In the genomic region with DNA sequence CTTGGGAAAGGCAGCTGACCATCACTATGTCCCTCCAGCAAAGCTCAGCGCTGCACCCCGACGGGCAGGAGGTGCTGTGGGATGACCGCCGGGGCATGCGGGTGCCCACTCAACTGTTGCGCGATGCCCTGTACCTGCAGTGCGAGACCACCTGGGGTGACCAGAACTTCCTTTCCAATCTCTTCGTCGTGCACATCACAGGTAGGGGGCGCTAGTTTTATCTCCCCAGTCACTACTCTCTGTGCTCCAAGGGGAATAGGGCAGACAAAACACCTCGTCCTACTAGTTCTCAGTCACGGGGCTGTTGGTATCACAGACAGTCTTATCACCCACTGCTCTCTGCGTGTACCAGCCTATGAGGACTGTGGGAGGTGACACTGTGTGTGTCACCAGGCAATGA, we compare ENCODE assay signal across 24 mouse cellular contexts. TPM values are rescaled to one million over a fixed set of nuclear protein-coding genes. Genes with fewer than 3 reads are reported as not detected.
DNase-seq lines count a peak whose midpoint lies in the region; ATAC-seq and TF ChIP-seq lines count a peak whose summit lies in the region.
"Had no signal": no experiment of that assay in that cellular context is flagged by ENCODE, and none has a peak within 500 bp of the region (broad histone marks: within the 10 kb centered on the region; RNA-seq: fewer than 3 reads in every experiment).

No protein-coding gene starts in this region.

- ATAC-seq in intestine, postnatal 0 days: no peak
- ATAC-seq in intestine, embryonic 15.5 days: no peak
- ATAC-seq in lung, postnatal 0 days: no peak
- ATAC-seq: inflammation-experienced regulatory T-cells, adult 6 months; midbrain, embryonic 13.5 days had no signal

- no peaks in the 10 kb centered on the region for H3K9me3 ChIP-seq in intestine, postnatal 0 days (ENCODE audit: control insufficient read depth)
- no peaks in the 10 kb centered on the region for H3K9me3 ChIP-seq in intestine, embryonic 15.5 days
- no peaks in the 10 kb centered on the region for H3K9me3 ChIP-seq in lung, postnatal 0 days (ENCODE audit: low read length)
- H3K9me3 ChIP-seq in ES-Bruce4 (replicated peaks; ENCODE audit: control insufficient read depth, insufficient read depth, low read length, poor library complexity, severe bottlenecking): no peaks in the 10 kb centered on the region
- no peaks in the 10 kb centered on the region for H3K9me3 ChIP-seq in embryonic facial prominence, embryonic 10.5 days
- H3K9me3 ChIP-seq: heart, embryonic 15.5 days; limb, embryonic 15.5 days; midbrain, embryonic 13.5 days had no signal

- H3K4me3 ChIP-seq in intestine, postnatal 0 days (ENCODE audit: low read depth, low read length): no peak overlapping the region
- no peak overlapping the region for H3K4me3 ChIP-seq in intestine, embryonic 15.5 days (replicated peaks)
- no peak overlapping the region for H3K4me3 ChIP-seq in lung, postnatal 0 days (ENCODE audit: low read depth, low read length)
- no peak overlapping the region for H3K4me3 ChIP-seq in ES-Bruce4 (ENCODE audit: low read depth, low read length)
- no peak overlapping the region for H3K4me3 ChIP-seq in embryonic facial prominence, embryonic 10.5 days
- H3K4me3 ChIP-seq: heart, embryonic 15.5 days; limb, embryonic 15.5 days; midbrain, embryonic 13.5 days; myocyte had no signal

- peak; percentile 37; the same call in 1 of the 2 replicates for TF ChIP-seq CTCF in intestine, postnatal 0 days (IDR thresholded peaks at IDR 0.05; ENCODE audit: low read depth)
- peak; percentile 36 for TF ChIP-seq CTCF in lung, postnatal 0 days (IDR thresholded peaks at IDR 0.05)
- peak; percentile 40 for TF ChIP-seq CTCF in ES-Bruce4 (IDR thresholded peaks at IDR 0.05; ENCODE audit: low read depth, low read length)

- H3K9ac ChIP-seq in intestine, postnatal 0 days (ENCODE audit: low read depth, low read length): no peak overlapping the region
- no peak overlapping the region for H3K9ac ChIP-seq in intestine, embryonic 15.5 days
- no peak overlapping the region for H3K9ac ChIP-seq in lung, postnatal 0 days (replicated peaks; ENCODE audit: low read depth)
- no peak overlapping the region for H3K9ac ChIP-seq in ES-Bruce4 (ENCODE audit: low read depth, poor library complexity, severe bottlenecking)
- H3K9ac ChIP-seq: heart, embryonic 15.5 days; limb, embryonic 15.5 days; midbrain, embryonic 13.5 days had no signal

- WGBS in intestine, postnatal 0 days: 63% methylated on average over 15 of the region's 15 CpGs
- WGBS in intestine, embryonic 15.5 days: 66% methylated on average over 15 of the region's 15 CpGs
- 62% methylated on average over 15 of the region's 15 CpGs for WGBS in lung, postnatal 0 days
- 69% methylated on average over 15 of the region's 15 CpGs for WGBS in embryonic facial prominence, embryonic 10.5 days

- TF ChIP-seq EP300 in lung, postnatal 0 days (IDR thresholded peaks at IDR 0.05): no peak
- TF ChIP-seq EP300 in ES-Bruce4 (IDR thresholded peaks at IDR 0.05; ENCODE audit: insufficient read depth, low read depth, low read length): no peak

- TF ChIP-seq POLR2A in ES-Bruce4 (IDR thresholded peaks at IDR 0.05; ENCODE audit: insufficient read depth, low read length): no peak

- H3K27me3 ChIP-seq in intestine, postnatal 0 days (replicated peaks; ENCODE audit: control insufficient read depth, insufficient read depth, low read length): no peaks in the 10 kb centered on the region
- H3K27me3 ChIP-seq in intestine, embryonic 15.5 days (replicated peaks): no peaks in the 10 kb centered on the region
- H3K27me3 ChIP-seq in lung, postnatal 0 days (replicated peaks; ENCODE audit: insufficient read depth, low read length): no peaks in the 10 kb centered on the region
- no peaks in the 10 kb centered on the region for H3K27me3 ChIP-seq in ES-Bruce4 (ENCODE audit: control insufficient read depth, insufficient read depth, low read length, poor library complexity, severe bottlenecking)
- H3K27me3 ChIP-seq in embryonic facial prominence, embryonic 10.5 days (replicated peaks; ENCODE audit: low read depth, poor library complexity, severe bottlenecking): no peaks in the 10 kb centered on the region
- H3K27me3 ChIP-seq: midbrain, embryonic 13.5 days had no signal

- DNase-seq in lung, postnatal 0 days (ENCODE audit: low spot score): no peak
- DNase-seq in lung, postnatal 4 days: no peak
- DNase-seq in induced T-regulatory cell, adult 2 months (ENCODE audit: low read depth): peak; percentile 12
- DNase-seq in embryonic facial prominence, embryonic 10.5 days (ENCODE audit: low spot score): no peak
- DNase-seq: cerebellum, adult 2 months; gastrocnemius, postnatal 10 days; heart, adult 18-20 months; heart, postnatal 4 days; kidney, postnatal 4 days; lung, adult 2 months; spleen, adult 18-20 months had no signal

- H3K36me3 ChIP-seq in intestine, postnatal 0 days (ENCODE audit: control insufficient read depth, insufficient read depth): no peaks in the 10 kb centered on the region
- H3K36me3 ChIP-seq in intestine, embryonic 15.5 days: no peaks in the 10 kb centered on the region
- H3K36me3 ChIP-seq in lung, postnatal 0 days (ENCODE audit: insufficient read depth, low read length): no peaks in the 10 kb centered on the region
- H3K36me3 ChIP-seq in ES-Bruce4 (ENCODE audit: control insufficient read depth, insufficient read depth, low read length, poor library complexity, severe bottlenecking): no peaks in the 10 kb centered on the region
- H3K36me3 ChIP-seq in embryonic facial prominence, embryonic 10.5 days (replicated peaks): no peaks in the 10 kb centered on the region
- H3K36me3 ChIP-seq: heart, embryonic 15.5 days; limb, embryonic 15.5 days; midbrain, embryonic 13.5 days had no signal

- H3K4me1 ChIP-seq in intestine, postnatal 0 days (replicated peaks; ENCODE audit: control insufficient read depth, insufficient read depth, low read length): no peaks in the 10 kb centered on the region
- H3K4me1 ChIP-seq in intestine, embryonic 15.5 days (replicated peaks): no peaks in the 10 kb centered on the region
- no peaks in the 10 kb centered on the region for H3K4me1 ChIP-seq in lung, postnatal 0 days (ENCODE audit: insufficient read depth, low read depth, low read length)
- no peaks in the 10 kb centered on the region for H3K4me1 ChIP-seq in ES-Bruce4 (ENCODE audit: control insufficient read depth, insufficient read depth, low read length)
- H3K4me1 ChIP-seq in embryonic facial prominence, embryonic 10.5 days: peaks cover 15% of the 10 kb centered on the region
- H3K4me1 ChIP-seq: heart, embryonic 15.5 days; limb, embryonic 15.5 days; midbrain, embryonic 13.5 days had no signal

- no peak overlapping the region for H3K27ac ChIP-seq in intestine, postnatal 0 days (ENCODE audit: low read depth, low read length)
- no peak overlapping the region for H3K27ac ChIP-seq in intestine, embryonic 15.5 days
- H3K27ac ChIP-seq in lung, postnatal 0 days (ENCODE audit: low read length): no peak overlapping the region
- no peak overlapping the region for H3K27ac ChIP-seq in ES-Bruce4 (ENCODE audit: insufficient read depth, low read length)
- no peak overlapping the region for H3K27ac ChIP-seq in embryonic facial prominence, embryonic 10.5 days (replicated peaks)
- H3K27ac ChIP-seq: heart, embryonic 15.5 days; limb, embryonic 15.5 days; midbrain, embryonic 13.5 days had no signal

- H3K4me2 ChIP-seq in intestine, postnatal 0 days (replicated peaks; ENCODE audit: low read depth): no peak overlapping the region
- no peak overlapping the region for H3K4me2 ChIP-seq in intestine, embryonic 15.5 days (replicated peaks)
- no peak overlapping the region for H3K4me2 ChIP-seq in lung, postnatal 0 days (replicated peaks; ENCODE audit: low read depth, low read length)
- H3K4me2 ChIP-seq: heart, embryonic 15.5 days; limb, embryonic 15.5 days; midbrain, embryonic 13.5 days had no signal

RNA-seq across cellular contexts. Expression of gene Flt4, which starts 16.8 kb away (rescaled TPM):
- 3.9 and 4.0 TPM in 2 replicates for polyA plus RNA-seq in intestine, postnatal 0 days (2015; fragmentation: Nextera tagmentation; extraction: Ambion mirVana)
- 4.5 TPM in 2 replicates for polyA plus RNA-seq in intestine, embryonic 15.5 days (2015; fragmentation: Nextera tagmentation; extraction: Ambion mirVana)
- 9.7 and 9.8 TPM in 2 replicates for polyA plus RNA-seq in lung, postnatal 0 days (2015; fragmentation: Nextera tagmentation; extraction: Ambion mirVana)
- polyA plus RNA-seq in ES-Bruce4 (2011; ENCODE audit: insufficient read depth, insufficient read length, low read depth, missing spikeins): 2.8 and 3.0 TPM in 2 replicates
- 5.6 and 6.0 TPM in 2 replicates for polyA plus RNA-seq in embryonic facial prominence, embryonic 10.5 days (2016; fragmentation: Nextera tagmentation; extraction: Ambion mirVana)
- polyA plus RNA-seq: inflammation-experienced regulatory T-cells, adult 6 months had no signal

RNA-seq across cellular contexts. Expression of gene Scgb3a1, which starts 37.5 kb away (rescaled TPM):
- 3.2 and 4.4 TPM in 2 replicates for polyA plus RNA-seq in intestine, postnatal 0 days (2015; fragmentation: Nextera tagmentation; extraction: Ambion mirVana)
- polyA plus RNA-seq in intestine, embryonic 15.5 days (2015; fragmentation: Nextera tagmentation; extraction: Ambion mirVana): not detected in 2 replicates
- 261 and 341 TPM in 2 replicates for polyA plus RNA-seq in lung, postnatal 0 days (2015; fragmentation: Nextera tagmentation; extraction: Ambion mirVana)
- not detected in 2 replicates for polyA plus RNA-seq in ES-Bruce4 (2011; ENCODE audit: insufficient read depth, insufficient read length, low read depth, missing spikeins)
- not detected in 2 replicates for polyA plus RNA-seq in embryonic facial prominence, embryonic 10.5 days (2016; fragmentation: Nextera tagmentation; extraction: Ambion mirVana)
- polyA plus RNA-seq: C2C12; cerebellum, adult 2 months; forebrain, embryonic 11.5 days; inflammation-experienced regulatory T-cells, adult 6 months; kidney, embryonic 14.5 days; limb, embryonic 15.5 days; midbrain, embryonic 13.5 days; myocyte; neural tube, embryonic 14.5 days; stomach, embryonic 14.5 days had no signal

Comparison
In these comparisons a context has a peak if more than half of its experiments do, and no peak if none do; other contexts are left out.
1. RNA of gene Scgb3a1, which starts 37.5 kb away (polyA plus RNA-seq): 261 to 341 TPM in lung, postnatal 0 days; 3.2 to 4.4 TPM in intestine, postnatal 0 days, not detected in intestine, embryonic 15.5 days, not detected in ES-Bruce4 and not detected in embryonic facial prominence, embryonic 10.5 days; every median in the first group is over 10 times any median in the second.
2. Peak in every context shown above with its lines, with median percentiles within 50 percentile points of each other: CTCF ChIP-seq.